Mouse (Mus musculus) forebrain, embryonic 11.5 days (tissue): Measurements from ENCODE around the gene Pnn. TPM values are rescaled to one million over a fixed set of nuclear protein-coding genes. Genes with fewer than 3 reads are reported as not detected.

Experiments
- ATAC-seq: fragments of 200-750 bp; cut with Nextera tagmentation; replicated peaks from 2 replicates; pipeline ENCODE4 v1.8.0; 2017; ENCODE audit warnings: moderate TSS enrichment; ENCODE audit not compliant: low FRiP score
- DNase-seq: peaks from one replicate; pipeline ENCODE4 v3.0.0-alpha.2; 2017; ENCODE audit warnings: low spot score
- H3K27ac ChIP-seq: fragments of 300-500 bp; sonication (generic); 2 replicates; pipeline ENCODE4 v1.5.1; 2014; ENCODE audit warnings: low read depth, low read length
- H3K27me3 ChIP-seq: fragments of 300-500 bp; sonication (generic); 2 replicates; pipeline ENCODE4 v1.6.1; 2014; ENCODE audit warnings: mild to moderate bottlenecking, low read length, mixed read lengths; ENCODE audit not compliant: control insufficient read depth, insufficient read depth
- H3K36me3 ChIP-seq: fragments of 300-500 bp; sonication (generic); 2 replicates; pipeline ENCODE4 v1.6.1; 2014; ENCODE audit warnings: mild to moderate bottlenecking, low read length, moderate library complexity, mixed read lengths; ENCODE audit not compliant: control insufficient read depth, insufficient read depth
- H3K4me1 ChIP-seq: fragments of 300-500 bp; sonication (generic); replicated peaks from 2 replicates; pipeline ENCODE4 v1.6.1; 2014; ENCODE audit warnings: low read length, mixed read lengths; ENCODE audit not compliant: control insufficient read depth, insufficient read depth
- H3K4me2 ChIP-seq: fragments of 300-500 bp; sonication (generic); 2 replicates; pipeline ENCODE4 v1.6.1; 2014; ENCODE audit warnings: low read depth, mild to moderate bottlenecking, low read length, moderate library complexity, mixed read lengths; ENCODE audit not compliant: severe bottlenecking
- H3K4me3 ChIP-seq: fragments of 300-500 bp; sonication (generic); 2 replicates; pipeline ENCODE4 v1.5.1; 2014; ENCODE audit warnings: low read depth, low read length
- H3K9ac ChIP-seq: fragments of 300-500 bp; sonication (generic); 2 replicates; pipeline ENCODE4 v1.6.1; 2014; ENCODE audit warnings: low read length
- H3K9me3 ChIP-seq: fragments of 300-500 bp; sonication (generic); 2 replicates; pipeline ENCODE4 v1.6.1; 2016; ENCODE audit warnings: low read length, mixed read lengths; ENCODE audit not compliant: control insufficient read depth
- WGBS: fragments of 180-500 bp; shearing (Covaris S2); extraction: QIAGEN DNeasy Blood & Tissue Kit; methylation state at CpG from one replicate; pipeline ENCODE4 v1.1.7; 2014; 5-methylcytosine and 5-hydroxymethylcytosine counted together
- polyA plus RNA-seq: library from polyadenylated mRNA; unstranded; fragments of >200 nt; fragmentation: Nextera tagmentation; extraction: Ambion mirVana; gene quantifications from 2 replicates; pipeline ENCODE4 v1.2.1, GENCODE M21; 2014

Gene Pnn
- polyA plus RNA-seq, 1 experiment from 2014 or later, result 127 TPM

DNA sequence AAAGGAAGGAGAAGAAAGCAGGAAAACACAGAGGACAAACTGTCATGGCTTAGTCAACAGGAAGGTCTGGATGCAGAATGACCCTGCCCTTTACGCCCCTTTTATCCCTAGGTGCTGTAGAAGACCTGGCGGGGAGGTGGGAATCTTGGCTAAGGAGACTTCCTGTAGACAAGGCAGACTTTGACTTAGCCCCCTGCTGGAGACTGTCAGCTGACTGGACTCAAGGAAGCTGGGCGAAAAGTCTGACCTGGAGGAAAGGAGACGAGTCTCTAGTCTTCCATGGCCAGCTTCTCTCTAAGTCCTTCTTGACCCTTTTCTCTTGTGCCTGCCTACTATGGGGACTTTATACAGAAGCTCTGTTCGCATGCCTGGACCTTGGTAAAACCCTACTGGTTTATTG lies 17.8 kb downstream of the Pnn start:
- H3K4me3 ChIP-seq, result no peak overlapping the region
- ATAC-seq, result no peak
- no peak overlapping the region for H3K4me2 ChIP-seq
- no peak overlapping the region for H3K9ac ChIP-seq
- H3K27ac ChIP-seq, result no peak overlapping the region
- 77% methylated on average over 5 of the region's 5 CpGs for whole genome bisulfite sequencing
- H3K36me3 ChIP-seq, result no peaks in the 10 kb centered on the region
- DNase-seq, result no peak
- H3K27me3 ChIP-seq, result no peaks in the 10 kb centered on the region
- H3K9me3 ChIP-seq, result no peaks in the 10 kb centered on the region
- H3K4me1 ChIP-seq, result no peaks in the 10 kb centered on the region

DNA sequence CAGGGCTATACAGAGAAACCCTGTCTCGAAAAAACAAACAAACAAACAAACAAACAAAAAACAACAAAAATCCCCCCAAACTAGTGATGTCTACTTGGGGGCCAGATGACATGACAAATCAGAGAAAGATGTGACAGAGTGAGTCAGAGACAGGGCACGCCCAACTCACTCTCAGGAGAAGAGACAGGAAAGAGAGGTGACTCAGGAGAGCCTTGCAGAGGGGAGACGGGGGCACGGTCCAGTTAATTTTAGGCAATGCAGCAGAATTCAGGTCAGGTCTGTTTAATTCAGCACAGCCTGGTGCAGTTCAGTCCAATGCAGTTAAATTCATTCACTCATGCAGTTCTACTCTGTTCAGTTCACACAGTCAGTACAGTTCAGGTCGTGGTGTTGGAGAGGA lies 19.5 kb downstream of the Pnn start:
- no peak for ATAC-seq
- Histone ChIP-seq H3K4me2 (no peak overlapping the region), H3K9me3 (no peaks in the 10 kb centered on the region), H3K27ac (no peak overlapping the region), H3K27me3 (no peaks in the 10 kb centered on the region), H3K4me3 (no peak overlapping the region), H3K4me1 (no peaks in the 10 kb centered on the region), H3K36me3 (no peaks in the 10 kb centered on the region), H3K9ac (no peak overlapping the region)
- 83% methylated on average over 5 of the region's 5 CpGs for WGBS
- DNase-seq, result no peak

DNA sequence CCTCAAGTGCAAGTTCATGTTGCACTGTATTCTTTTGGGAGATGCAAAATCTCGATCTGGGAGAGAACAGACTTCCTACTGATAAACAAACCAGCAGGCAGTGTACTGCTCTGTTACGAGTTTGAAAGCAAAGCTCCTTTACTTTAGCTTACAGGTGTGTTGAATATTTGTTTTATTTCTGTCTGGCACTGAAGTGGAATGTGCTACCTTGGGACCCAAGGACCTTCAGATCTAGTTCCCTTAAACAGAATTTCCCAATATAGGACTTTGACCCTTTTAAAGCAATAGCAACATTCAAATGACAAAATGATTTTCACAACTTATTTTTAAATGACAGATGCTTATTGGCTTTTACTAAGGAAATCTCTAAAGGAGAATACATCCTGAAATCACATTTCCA lies 26.9 kb downstream of the Pnn start:
- ATAC-seq, result no peak
- no peaks in the 10 kb centered on the region for H3K27me3 ChIP-seq
- 70% methylated on average over 2 of the region's 2 CpGs for WGBS
- no peak overlapping the region for H3K9ac ChIP-seq
- DNase-seq, result no peak
- no peak overlapping the region for H3K4me2 ChIP-seq
- H3K4me1 ChIP-seq, result no peaks in the 10 kb centered on the region
- H3K27ac ChIP-seq, result no peak overlapping the region
- H3K4me3 ChIP-seq, result no peak overlapping the region
- no peaks in the 10 kb centered on the region for H3K36me3 ChIP-seq
- H3K9me3 ChIP-seq, result no peaks in the 10 kb centered on the region

DNA sequence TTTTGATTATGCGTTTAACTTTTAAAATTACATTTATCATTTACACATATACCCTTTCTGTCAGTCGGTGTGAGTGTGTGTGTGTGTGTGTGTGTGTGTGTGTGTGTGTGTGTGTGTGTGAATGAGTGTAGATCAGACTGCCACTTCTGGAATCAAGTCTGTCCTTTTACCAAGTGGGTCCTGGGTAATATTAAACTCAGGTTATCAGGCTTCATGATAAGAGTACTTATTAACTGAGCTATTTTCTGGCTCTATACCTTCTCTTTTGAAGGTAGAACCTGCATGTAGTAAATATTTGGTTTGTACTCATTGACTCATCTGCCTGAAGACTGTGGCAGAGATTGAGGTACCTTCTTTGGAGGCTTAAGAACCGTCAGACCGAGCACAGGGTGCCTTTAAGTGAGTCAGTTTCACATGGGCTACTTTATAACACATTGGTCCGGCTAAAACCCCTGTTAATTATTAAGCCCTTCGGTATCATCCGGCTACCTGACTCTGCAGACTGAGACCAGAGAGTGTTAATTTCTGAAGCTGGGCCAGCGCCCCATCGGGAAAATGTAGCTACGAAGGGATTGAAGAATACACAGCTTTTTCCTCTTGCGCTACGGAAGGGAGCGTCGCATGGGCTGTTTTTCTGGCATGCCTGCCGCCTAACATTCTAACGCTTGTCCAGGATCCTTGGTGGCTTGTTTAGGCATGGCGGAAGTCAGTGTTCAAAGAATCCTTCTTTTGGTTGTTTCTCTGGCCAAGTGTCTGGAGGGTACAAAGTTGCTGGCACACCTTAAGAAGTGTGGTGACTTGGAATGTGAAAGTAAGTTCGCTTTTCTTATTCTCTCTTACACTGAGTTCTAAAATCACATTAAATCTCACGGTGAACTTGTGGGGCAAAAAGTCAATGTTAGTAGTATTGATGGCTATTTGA lies 28.7 kb downstream of the Pnn start, which contains the start of gene Mia2:
Mia2 (plus strand) TSS at position 696 of the 922 bp plus-strand sequence.
- WGBS, result 87% methylated on average over 19 of the region's 19 CpGs
- no peak within 1 kb of the TSS for H3K27ac ChIP-seq

DNA sequence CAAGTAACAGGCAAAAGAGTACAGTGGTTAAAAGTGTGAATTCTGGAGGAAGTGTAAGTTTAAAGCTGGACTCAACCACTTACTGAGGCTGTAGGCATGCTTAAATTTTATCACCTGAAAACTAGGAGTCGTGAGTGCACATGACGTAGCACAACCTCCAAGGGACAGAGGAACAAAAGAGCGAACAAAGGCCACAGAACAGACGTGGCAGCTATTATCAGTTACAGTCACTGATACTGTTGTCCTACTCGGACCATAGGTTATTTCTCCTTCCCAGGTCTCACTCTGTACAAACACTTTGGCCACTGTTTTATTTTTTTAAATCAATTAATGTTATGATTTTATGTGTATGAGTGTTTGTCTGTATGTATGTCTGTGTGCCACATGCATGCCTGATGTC lies 38.1 kb downstream of the Pnn start:
- Histone ChIP-seq H3K36me3 (no peaks in the 10 kb centered on the region), H3K9ac (no peak overlapping the region), H3K27me3 (no peaks in the 10 kb centered on the region), H3K4me3 (no peak overlapping the region), H3K9me3 (no peaks in the 10 kb centered on the region), H3K4me2 (no peak overlapping the region), H3K27ac (no peak overlapping the region), H3K4me1 (no peaks in the 10 kb centered on the region)
- ATAC-seq (no peak), DNase-seq (no peak)
- 72% methylated on average over 5 of the region's 5 CpGs for WGBS

More for the DNA sequence above, 28.7 kb downstream of the Pnn start, which contains the start of gene Mia2:
- Histone ChIP-seq H3K4me3 (no peak within 1 kb of the TSS), H3K9me3 (no peaks in the 10 kb centered on the region), H3K4me1 (no peaks in the 10 kb centered on the region), H3K27me3 (no peaks in the 10 kb centered on the region), H3K36me3 (no peaks in the 10 kb centered on the region), H3K4me2 (no peak within 1 kb of the TSS), H3K9ac (no peak within 1 kb of the TSS)
- ATAC-seq (no peak), DNase-seq (no peak)

- no peak overlapping the region for H3K27ac ChIP-seq
- no peaks in the 10 kb centered on the region for H3K27me3 ChIP-seq
- no peak for DNase-seq
- ATAC-seq, result no peak
- H3K36me3 ChIP-seq, result no peaks in the 10 kb centered on the region
- no peak overlapping the region for H3K9ac ChIP-seq
- no peak overlapping the region for H3K4me3 ChIP-seq
- no peaks in the 10 kb centered on the region for H3K4me1 ChIP-seq
- 91% methylated on average over 6 of the region's 6 CpGs for WGBS
- H3K9me3 ChIP-seq, result no peaks in the 10 kb centered on the region
- no peak overlapping the region for H3K4me2 ChIP-seq
Measured at GRCm38 (mm10) chr12:59105914-59106313, 39.2 kb downstream of the Pnn start.

GRCm38 (mm10) chr12:59106491-59106890 lies 39.8 kb downstream of the Pnn start:
- DNase-seq, result no peak
- Histone ChIP-seq H3K4me2 (no peak overlapping the region), H3K27ac (no peak overlapping the region), H3K36me3 (no peaks in the 10 kb centered on the region), H3K4me1 (no peaks in the 10 kb centered on the region), H3K4me3 (no peak overlapping the region), H3K27me3 (no peaks in the 10 kb centered on the region), H3K9me3 (no peaks in the 10 kb centered on the region), H3K9ac (no peak overlapping the region)
- WGBS, result 89% methylated on average over 5 of the region's 5 CpGs
- no peak for ATAC-seq

GRCm38 (mm10) chr12:59107926-59108325 lies 41.2 kb downstream of the Pnn start:
- H3K36me3 ChIP-seq, result no peaks in the 10 kb centered on the region
- H3K4me2 ChIP-seq, result no peak overlapping the region

DNA sequence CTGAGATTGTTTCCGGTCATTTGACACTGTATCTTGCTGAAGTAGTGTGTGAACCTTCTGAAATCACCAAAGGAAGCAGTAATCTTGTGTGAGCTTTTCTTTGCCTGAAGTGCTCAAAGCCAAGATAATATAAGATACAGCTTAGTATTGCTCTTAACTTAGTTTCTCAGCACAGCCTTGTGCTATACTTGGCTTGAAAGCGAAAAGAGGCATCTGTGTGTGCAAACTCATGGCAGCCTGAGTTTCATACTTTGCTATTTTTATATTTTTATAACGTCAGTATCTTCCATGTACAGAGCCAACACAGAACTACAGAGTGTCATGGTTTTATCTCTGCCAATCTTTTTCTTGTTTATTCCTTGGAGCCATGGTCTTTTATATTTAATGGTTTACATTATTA lies 50.5 kb downstream of the Pnn start:
- H3K9me3 ChIP-seq, result no peaks in the 10 kb centered on the region
- no peak for DNase-seq
- no peak for ATAC-seq
- WGBS, result 86% methylated on average over 3 of the region's 3 CpGs
- H3K27me3 ChIP-seq, result no peaks in the 10 kb centered on the region
- H3K4me3 ChIP-seq, result no peak overlapping the region
- no peak overlapping the region for H3K27ac ChIP-seq
- no peak overlapping the region for H3K9ac ChIP-seq
- no peaks in the 10 kb centered on the region for H3K4me1 ChIP-seq
- no peak overlapping the region for H3K4me2 ChIP-seq
- H3K36me3 ChIP-seq, result no peaks in the 10 kb centered on the region

More at GRCm38 (mm10) chr12:59107926-59108325, 41.2 kb downstream of the Pnn start:
- no peaks in the 10 kb centered on the region for H3K4me1 ChIP-seq
- no peak overlapping the region for H3K9ac ChIP-seq
- ATAC-seq (no peak), DNase-seq (no peak)
- no peak overlapping the region for H3K27ac ChIP-seq
- 93% methylated on average over 4 of the region's 4 CpGs for WGBS
- no peaks in the 10 kb centered on the region for H3K27me3 ChIP-seq
- no peak overlapping the region for H3K4me3 ChIP-seq
- no peaks in the 10 kb centered on the region for H3K9me3 ChIP-seq
